Mouse (Mus musculus) cerebellum, postnatal 25 days (tissue): ENCODE data around the gene Prss8.
A peak's percentile ranks its signal among the peaks of the same experiment; 100 is the strongest.

ENCODE experiments used
- DNase-seq, 2 experiments: peaks; one replicate each; pipeline ENCODE4 v3.0.0; 2021; ENCODE audit warnings: mixed read lengths in 2 of 2

The Prss8 gene

GRCm38 (mm10) chr7:127927726-127928125 lies 2.2 kb downstream of the Prss8 start:
- DNase-seq: no peak

DNA sequence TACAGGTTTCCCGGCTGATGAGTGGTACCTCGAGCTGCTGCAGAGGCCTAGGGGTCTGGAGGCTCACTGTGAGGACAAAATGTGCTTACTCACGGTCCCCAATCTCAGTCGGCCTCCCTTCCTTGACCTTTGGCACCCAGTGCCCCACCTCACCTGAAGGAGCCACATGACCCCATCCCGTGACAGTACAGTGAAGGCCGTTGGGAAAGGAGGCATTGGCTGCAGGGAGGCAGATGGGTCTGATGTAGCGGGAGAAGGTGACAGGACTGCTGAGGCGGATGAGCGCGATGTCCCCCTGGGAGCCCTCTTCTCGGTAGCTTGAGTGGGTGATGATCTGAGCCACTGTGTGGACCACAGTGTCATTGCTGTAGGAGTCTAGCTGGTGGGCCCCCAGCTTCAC lies 3.1 kb downstream of the Prss8 start:
- no peak for DNase-seq

DNA sequence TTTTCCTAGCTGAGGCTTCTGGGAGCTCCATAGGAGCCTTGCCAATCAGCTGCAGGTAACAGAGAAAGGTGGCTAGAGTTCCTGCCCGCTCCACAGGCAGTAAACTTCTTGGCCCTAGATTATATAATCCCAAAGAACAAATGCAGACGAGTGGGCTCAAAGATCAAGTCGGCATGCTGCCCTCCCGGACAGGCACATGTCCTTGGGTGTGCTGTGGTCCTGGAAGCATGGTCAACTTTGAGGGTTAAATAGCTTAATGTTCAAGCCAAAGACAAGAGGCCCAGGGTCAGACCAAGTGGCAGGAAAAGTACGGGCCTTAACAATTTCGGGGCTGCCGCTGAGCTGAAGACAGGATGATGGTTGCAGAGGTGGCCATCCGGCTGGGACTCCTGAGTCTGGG lies 3.8 kb downstream of the Prss8 start:
- DNase-seq: no peak

DNA sequence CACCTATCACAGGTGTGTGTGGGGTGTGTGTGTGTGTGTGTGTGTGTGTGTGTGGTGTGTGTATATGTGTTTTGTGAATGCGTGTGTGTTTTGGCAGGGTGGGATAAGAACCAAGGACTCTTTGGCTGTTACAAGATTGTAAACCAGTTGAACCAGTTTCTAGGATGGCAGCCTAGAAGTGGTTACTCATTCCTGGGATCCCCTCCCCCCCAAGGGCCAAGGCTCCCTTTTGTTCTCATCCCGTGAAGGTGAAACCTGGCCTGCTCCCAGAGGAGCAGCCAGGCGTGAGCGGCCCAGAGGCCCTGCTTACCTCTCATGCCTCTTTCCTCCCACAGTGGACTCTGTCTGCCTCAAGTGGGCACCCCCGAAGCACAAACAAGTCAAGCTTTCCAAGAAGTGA lies 4.7 kb downstream of the Prss8 start:
- DNase-seq: no peak

- no peak for DNase-seq
These were observed 6.2 kb downstream of the Prss8 start for GRCm38 (mm10) chr7:127923714-127924113.

- no peak for DNase-seq
These were observed 7.2 kb downstream of the Prss8 start for GRCm38 (mm10) chr7:127922451-127923275.

DNA sequence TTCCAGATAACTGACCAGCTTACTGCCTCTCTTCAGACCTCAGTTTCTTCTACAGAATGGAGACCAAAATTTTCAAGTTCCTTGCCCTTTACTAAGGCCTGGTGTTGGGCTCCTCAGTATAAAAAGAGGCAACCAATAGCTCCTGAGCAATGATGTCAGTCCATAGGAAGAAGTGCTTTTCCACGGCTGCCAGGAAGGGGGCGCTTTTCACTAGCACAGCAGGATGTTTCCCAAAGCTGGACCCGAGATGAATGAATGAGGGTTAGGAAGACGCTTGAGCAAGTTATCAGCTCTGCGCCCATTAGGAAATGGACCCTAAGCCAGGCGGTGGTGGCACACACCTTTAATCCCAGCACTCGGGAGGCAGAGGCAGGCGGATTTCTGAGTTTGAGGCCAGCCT lies 8.4 kb downstream of the Prss8 start:
- DNase-seq: peak in 1 of 2 experiments; percentile 36

- peak in 1 of 2 experiments; percentile 39 for DNase-seq
These were observed 10.6 kb downstream of the Prss8 start for GRCm38 (mm10) chr7:127919290-127919689.

DNA sequence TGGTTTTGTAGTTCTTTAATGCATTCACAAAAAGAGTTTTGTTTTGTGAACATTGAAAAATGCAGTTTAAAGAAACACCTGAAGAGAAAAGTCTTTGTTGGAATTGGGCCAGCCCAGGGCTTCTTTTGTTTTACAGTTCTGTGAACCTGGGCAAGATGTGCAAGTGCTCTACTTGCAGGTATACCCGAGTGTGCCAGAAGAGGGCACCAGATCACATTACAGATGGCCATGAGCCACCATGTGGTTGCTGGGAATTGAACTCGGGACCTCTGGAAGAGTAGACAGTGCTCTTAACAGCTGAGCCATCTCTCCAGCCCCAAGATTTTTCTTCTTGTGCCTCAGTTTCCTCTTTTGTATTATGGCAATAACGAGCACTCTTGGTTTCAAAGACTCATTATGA lies 11.7 kb downstream of the Prss8 start:
- peak in 1 of 2 experiments; percentile 70 for DNase-seq

GRCm38 (mm10) chr7:127915293-127915692 lies 14.6 kb downstream of the Prss8 start:
- no peak for DNase-seq

GRCm38 (mm10) chr7:127912938-127913337 lies 17.0 kb downstream of the Prss8 start:
- no peak for DNase-seq

GRCm38 (mm10) chr7:127912190-127912871 lies 17.6 kb downstream of the Prss8 start, which contains the start of gene Kat8:
TSS of gene Kat8 (plus strand) at chr7:127912516.
- peak; percentile 91 to 93 for DNase-seq

- no peak for DNase-seq
These were observed 21.2 kb downstream of the Prss8 start for GRCm38 (mm10) chr7:127908656-127909055.

DNA sequence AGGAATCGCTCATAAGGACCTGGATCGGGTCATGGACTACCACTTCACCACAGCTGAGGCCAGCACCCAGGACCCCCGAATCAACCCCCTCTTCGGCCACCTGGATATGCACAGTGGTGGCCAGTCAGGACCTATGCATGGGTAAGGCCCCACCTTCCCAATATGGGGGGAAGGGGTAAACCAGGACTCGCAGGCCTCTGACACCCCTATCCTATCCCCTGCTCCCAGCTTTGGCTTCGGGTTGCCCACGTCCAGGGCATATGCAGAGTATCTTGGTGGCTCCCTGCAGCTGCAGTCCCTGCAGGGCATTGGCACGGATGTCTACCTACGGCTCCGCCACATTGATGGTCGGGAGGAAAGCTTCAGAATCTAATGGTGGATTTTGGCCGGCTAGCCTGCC lies 22.0 kb downstream of the Prss8 start:
- DNase-seq: no peak

- DNase-seq: peak; percentile 81 to 85
These were observed 25.7 kb downstream of the Prss8 start, which contains the start of gene Bckdk for GRCm38 (mm10) chr7:127903971-127904796. TSS of gene Bckdk (plus strand) at chr7:127904082.

GRCm38 (mm10) chr7:127901772-127902171 lies 28.1 kb downstream of the Prss8 start:
- DNase-seq: no peak

DNA sequence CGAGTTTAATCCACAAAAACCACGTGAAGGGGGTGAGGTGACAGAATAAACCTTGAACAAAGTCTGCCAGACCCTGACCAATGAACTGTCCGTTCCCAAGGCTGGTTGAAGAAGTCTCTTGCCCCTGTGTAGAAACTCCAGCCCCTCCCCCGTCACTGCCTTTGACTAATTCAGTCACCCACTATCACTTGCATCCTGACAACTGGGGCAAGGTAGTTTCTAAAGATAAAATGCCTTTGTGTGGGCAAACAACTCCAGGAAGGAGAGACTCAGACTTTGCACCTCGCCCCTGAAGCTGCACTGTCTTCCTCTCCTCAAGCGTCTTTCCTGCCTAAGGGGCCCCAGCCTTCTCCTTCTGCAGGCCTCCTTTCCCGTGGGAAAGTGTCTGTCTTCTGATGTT lies 29.9 kb downstream of the Prss8 start:
- no peak for DNase-seq

- no peak for DNase-seq
These were observed 31.5 kb downstream of the Prss8 start for GRCm38 (mm10) chr7:127898179-127898956.

DNA sequence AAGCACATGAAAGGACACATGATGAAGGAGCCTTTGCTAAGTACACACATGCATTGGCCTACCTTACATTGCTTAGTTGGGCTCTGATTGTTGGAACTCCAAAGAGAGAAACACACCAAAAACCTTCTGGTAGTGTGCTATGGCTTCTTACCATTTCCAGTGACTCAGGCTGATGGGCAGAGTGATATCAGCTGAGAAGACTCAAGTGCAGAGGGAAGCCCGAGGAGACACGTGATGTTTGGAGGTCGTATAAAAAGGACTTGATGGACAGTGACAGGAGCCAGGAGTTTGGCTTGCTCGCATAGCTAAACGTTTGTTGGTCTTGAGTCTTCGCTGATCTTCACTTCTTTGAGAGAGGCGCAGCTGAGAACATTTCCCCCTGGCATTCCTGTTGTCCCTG lies 32.4 kb downstream of the Prss8 start:
- no peak for DNase-seq

- DNase-seq: peak; percentile 71 to 86
These were observed 33.5 kb downstream of the Prss8 start for GRCm38 (mm10) chr7:127896384-127896783.

GRCm38 (mm10) chr7:127895891-127896290 lies 34.0 kb downstream of the Prss8 start:
- DNase-seq: peak in 1 of 2 experiments; percentile 28

- peak; percentile 95 to 98 for DNase-seq
These were observed 34.5 kb downstream of the Prss8 start, which contains the start of the genes Gm21974 and Vkorc1 for GRCm38 (mm10) chr7:127895442-127895841. TSS of gene Gm21974 (minus strand) at chr7:127895454. TSS of gene Vkorc1 (minus strand) at chr7:127895617.
